Mouse (Mus musculus) limb, embryonic 13.5 days (tissue): ENCODE results near the gene Zfp386. TPM values are rescaled to one million over a fixed set of nuclear protein-coding genes. Genes with fewer than 3 reads are reported as not detected.

Experiments used
- ATAC-seq: fragments of 200-750 bp; cut with Nextera tagmentation; 2 replicates; pipeline ENCODE4 v1.8.0; 2017; ENCODE audit warnings: low read depth, moderate number of reproducible peaks, moderate TSS enrichment; ENCODE audit not compliant: low FRiP score
- H3K27ac ChIP-seq: fragments of 300-500 bp; sonication (generic); 2 replicates; pipeline ENCODE4 v1.5.1; 2015; ENCODE audit warnings: inconsistent platforms, mild to moderate bottlenecking, moderate library complexity
- H3K27me3 ChIP-seq: fragments of 300-500 bp; sonication (generic); 2 replicates; pipeline ENCODE4 v1.6.1; 2015; ENCODE audit warnings: mild to moderate bottlenecking, inconsistent platforms
- H3K36me3 ChIP-seq: fragments of 300-500 bp; sonication (generic); 2 replicates; pipeline ENCODE4 v1.6.1; 2015; ENCODE audit warnings: inconsistent platforms, mild to moderate bottlenecking, moderate library complexity
- H3K4me1 ChIP-seq: fragments of 300-500 bp; sonication (generic); 2 replicates; pipeline ENCODE4 v1.6.1; 2015; ENCODE audit warnings: inconsistent platforms
- H3K4me2 ChIP-seq: fragments of 300-500 bp; sonication (generic); replicated peaks from 2 replicates; pipeline ENCODE4 v1.6.1; 2015; ENCODE audit warnings: inconsistent platforms, mild to moderate bottlenecking, moderate library complexity
- H3K4me3 ChIP-seq: fragments of 300-500 bp; sonication (generic); 2 replicates; pipeline ENCODE4 v1.5.1; 2015; ENCODE audit warnings: moderate library complexity, mild to moderate bottlenecking, inconsistent platforms
- H3K9ac ChIP-seq: fragments of 300-500 bp; sonication (generic); 2 replicates; pipeline ENCODE4 v1.6.1; 2015; ENCODE audit warnings: mild to moderate bottlenecking, inconsistent platforms
- H3K9me3 ChIP-seq: fragments of 300-500 bp; sonication (generic); 2 replicates; pipeline ENCODE4 v1.6.1; 2016; ENCODE audit warnings: inconsistent platforms
- WGBS: fragments of 180-500 bp; shearing (Covaris S2); methylation state at CpG from one replicate; pipeline ENCODE4 v1.1.7; 2015; 5-methylcytosine and 5-hydroxymethylcytosine counted together
- polyA plus RNA-seq: library from polyadenylated mRNA; unstranded; fragments of >200 nt; fragmentation: Nextera tagmentation; extraction: Ambion mirVana; gene quantifications from 2 replicates; pipeline ENCODE4 v1.2.1, GENCODE M21; 2015

The Zfp386 gene
- polyA plus RNA-seq, 1 experiment from 2014 or later: 52.8 TPM

DNA sequence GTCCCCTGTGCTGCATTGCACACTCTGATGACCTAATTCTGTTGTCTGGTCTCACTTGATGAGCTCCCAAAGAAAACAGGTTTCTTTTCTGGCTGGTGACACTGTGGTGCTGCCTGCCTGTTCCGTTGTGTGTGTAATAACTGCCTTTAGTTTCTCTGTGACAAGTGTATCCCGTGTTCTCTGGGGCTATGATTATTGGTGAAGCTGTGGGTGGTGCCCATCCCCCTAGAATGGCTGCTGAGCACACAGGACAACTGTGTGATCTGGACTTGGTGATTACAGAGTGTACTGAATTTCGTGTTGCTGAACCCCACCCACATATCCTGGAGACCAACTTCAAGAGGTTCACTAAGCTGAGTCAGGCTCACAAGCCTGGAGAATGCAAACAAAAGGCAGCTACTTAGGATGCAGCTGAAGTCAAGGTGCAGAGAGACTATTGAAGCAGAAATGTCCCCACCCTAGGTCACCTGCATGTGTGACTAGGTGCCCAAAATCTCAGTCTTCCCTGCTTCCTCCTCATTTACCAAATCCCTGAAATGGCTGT, 48.9 kb downstream of the Zfp386 start:
- Histone ChIP-seq H3K9me3 (no peaks in the 10 kb centered on the region), H3K27me3 (no peaks in the 10 kb centered on the region), H3K4me3 (no peak overlapping the region), H3K4me1 (no peaks in the 10 kb centered on the region), H3K9ac (no peak overlapping the region), H3K36me3 (no peaks in the 10 kb centered on the region), H3K27ac (no peak overlapping the region), H3K4me2 (no peak overlapping the region)
- WGBS: 64% methylated on average over 3 of the region's 3 CpGs
- no peak for ATAC-seq

DNA sequence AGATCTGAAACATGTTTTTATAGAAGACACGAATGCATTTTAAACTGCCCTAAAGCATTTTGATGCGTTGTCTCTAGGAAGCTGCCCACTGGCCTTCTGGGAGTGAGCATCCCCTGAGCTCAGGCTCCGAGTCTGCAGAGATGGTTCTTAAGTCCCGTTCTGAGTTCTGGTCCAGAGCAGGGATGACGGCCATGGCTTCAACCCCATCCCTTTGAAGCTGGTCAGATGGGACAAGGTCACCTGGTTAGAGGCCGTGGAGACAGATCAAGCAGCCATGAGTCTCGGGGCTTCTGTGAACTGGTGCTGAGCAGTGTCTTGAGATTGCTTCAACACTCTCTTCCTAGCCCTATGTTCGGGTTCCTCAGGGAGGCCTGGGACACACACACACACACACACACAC, 49.6 kb downstream of the Zfp386 start:
- no peak for ATAC-seq
- Histone ChIP-seq H3K36me3 (no peaks in the 10 kb centered on the region), H3K9ac (no peak overlapping the region), H3K4me2 (no peak overlapping the region), H3K4me1 (no peaks in the 10 kb centered on the region), H3K4me3 (no peak overlapping the region), H3K27ac (no peak overlapping the region), H3K27me3 (no peaks in the 10 kb centered on the region), H3K9me3 (no peaks in the 10 kb centered on the region)
- 86% methylated on average over 8 of the region's 8 CpGs for WGBS

DNA sequence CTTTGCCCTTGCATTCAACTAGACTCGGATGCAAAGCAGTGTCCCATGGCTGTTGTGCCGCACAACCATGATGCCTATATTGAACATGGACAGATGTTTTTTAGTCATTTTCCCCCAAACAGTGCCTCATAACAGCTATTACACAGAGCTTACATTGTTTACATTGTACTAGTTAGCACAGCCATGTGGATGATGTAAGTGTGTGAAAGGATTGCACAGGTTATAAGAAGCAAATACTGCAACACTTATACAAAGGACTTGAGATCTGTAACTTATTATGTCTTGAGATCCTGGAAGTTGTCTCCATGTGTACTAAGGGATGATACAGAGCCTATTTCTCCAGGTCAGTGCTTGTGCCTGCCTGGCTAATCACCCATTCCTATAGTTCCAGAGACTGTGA, 54.4 kb downstream of the Zfp386 start:
- no peaks in the 10 kb centered on the region for H3K36me3 ChIP-seq
- WGBS: 84% methylated on average over 2 of the region's 2 CpGs
- no peak overlapping the region for H3K9ac ChIP-seq
- no peaks in the 10 kb centered on the region for H3K4me1 ChIP-seq
- no peak for ATAC-seq
- H3K9me3 ChIP-seq: no peaks in the 10 kb centered on the region
- H3K27me3 ChIP-seq: no peaks in the 10 kb centered on the region
- no peak overlapping the region for H3K27ac ChIP-seq
- no peak overlapping the region for H3K4me3 ChIP-seq
- no peak overlapping the region for H3K4me2 ChIP-seq

DNA sequence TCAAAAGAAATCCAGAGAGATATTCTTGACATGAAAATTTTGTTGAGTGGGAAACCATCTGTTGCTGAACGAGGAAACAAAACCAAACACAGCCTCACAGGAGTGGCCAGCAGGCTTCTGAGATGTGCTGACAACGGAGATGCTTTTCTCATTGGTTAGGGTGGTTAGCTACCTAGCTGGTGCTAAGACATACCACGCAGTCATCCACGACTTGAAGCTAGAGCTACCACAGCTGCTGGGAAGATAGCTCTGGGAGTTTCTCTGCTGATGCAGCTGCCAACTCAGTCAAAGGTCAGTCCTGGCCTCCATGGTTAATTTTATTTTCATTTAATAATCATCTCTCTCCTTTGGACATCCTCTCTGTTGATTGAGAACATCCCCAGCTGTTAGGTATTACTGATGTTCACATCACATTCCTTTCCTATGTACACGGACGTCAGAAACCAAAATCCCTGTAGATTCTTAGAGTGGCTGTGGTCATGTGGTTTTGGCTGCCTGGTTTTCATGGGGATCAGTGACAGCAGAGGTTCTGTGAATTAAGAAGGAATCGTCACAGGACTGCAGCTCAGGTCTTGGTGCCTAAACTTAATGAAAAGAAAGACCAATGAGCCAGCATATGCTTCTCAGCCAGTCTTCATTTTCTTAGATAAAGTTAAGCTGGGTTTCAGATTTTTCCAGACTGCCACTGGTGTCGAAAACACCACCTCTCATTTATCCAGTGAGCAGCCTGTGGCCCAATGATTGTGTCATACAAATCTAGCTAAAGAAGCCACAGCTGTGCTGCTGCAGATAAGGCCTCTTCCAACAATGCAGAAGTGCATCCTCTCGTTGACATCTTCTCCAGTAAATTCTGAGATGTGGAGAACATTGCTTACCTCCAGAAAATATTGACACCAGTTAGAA, 62.2 kb downstream of the Zfp386 start:
- Histone ChIP-seq H3K4me1 (no peaks in the 10 kb centered on the region), H3K27ac (no peak overlapping the region), H3K9ac (no peak overlapping the region), H3K27me3 (no peaks in the 10 kb centered on the region), H3K4me2 (no peak overlapping the region), H3K9me3 (peaks cover 10% of the 10 kb centered on the region), H3K36me3 (no peaks in the 10 kb centered on the region), H3K4me3 (no peak overlapping the region)
- WGBS: 77% methylated on average over 9 of the region's 9 CpGs
- ATAC-seq: no peak

DNA sequence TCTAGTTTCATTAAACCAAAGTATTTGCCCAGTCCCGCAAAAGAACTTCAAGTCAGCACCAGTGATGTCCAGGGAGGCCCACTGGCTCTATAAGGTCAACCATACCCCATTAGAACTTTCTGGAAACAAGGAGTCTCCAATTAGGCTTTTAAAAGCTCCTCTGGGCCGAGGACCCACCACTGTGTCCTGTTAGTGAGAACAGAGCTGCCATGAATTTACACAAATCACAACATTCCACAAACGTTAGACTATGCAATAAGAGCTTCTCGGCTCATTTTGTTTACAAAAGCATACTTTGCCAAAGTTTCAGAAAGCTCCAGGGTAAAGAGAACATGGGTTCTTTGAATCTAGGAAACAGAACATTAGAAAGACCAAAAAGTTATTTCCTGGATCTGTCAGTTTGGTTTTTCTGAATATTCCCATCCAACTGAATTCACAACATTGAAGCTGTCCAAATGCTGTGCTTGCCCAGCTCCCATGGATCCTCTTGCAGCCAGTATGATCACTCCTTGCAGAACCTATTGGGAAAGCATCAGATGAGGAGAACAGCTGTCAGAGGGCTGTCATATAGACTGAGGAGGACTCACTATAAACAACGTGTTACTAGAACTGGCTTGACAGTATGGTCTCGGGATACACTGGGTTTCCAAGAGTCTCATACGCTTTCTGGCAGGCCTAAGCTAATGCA, 63.6 kb downstream of the Zfp386 start:
- 73% methylated on average over 7 of the region's 7 CpGs for WGBS
- Histone ChIP-seq H3K9ac (no peak overlapping the region), H3K9me3 (peaks cover 10% of the 10 kb centered on the region), H3K27ac (no peak overlapping the region), H3K4me2 (no peak overlapping the region), H3K4me1 (no peaks in the 10 kb centered on the region), H3K36me3 (no peaks in the 10 kb centered on the region), H3K27me3 (no peaks in the 10 kb centered on the region), H3K4me3 (no peak overlapping the region)
- ATAC-seq: no peak

Other genes starting within 250 kb of the Zfp386 start
- gene Vipr2, start 30.0 kb downstream of the Zfp386 start, polyA plus RNA-seq: 2.2 and 3.2 TPM in 2 replicates
- 32.7 and 39.6 TPM in 2 replicates for gene Wdr60, start 215.3 kb downstream of the Zfp386 start, polyA plus RNA-seq
- gene Gm11027, start 227.7 kb downstream of the Zfp386 start, polyA plus RNA-seq: not detected in 2 replicates
- 15.6 and 15.8 TPM in 2 replicates for gene Esyt2, start 233.5 kb downstream of the Zfp386 start, polyA plus RNA-seq